Mouse (Mus musculus): Measurements from ENCODE around the gene Mipol1.

DNA sequence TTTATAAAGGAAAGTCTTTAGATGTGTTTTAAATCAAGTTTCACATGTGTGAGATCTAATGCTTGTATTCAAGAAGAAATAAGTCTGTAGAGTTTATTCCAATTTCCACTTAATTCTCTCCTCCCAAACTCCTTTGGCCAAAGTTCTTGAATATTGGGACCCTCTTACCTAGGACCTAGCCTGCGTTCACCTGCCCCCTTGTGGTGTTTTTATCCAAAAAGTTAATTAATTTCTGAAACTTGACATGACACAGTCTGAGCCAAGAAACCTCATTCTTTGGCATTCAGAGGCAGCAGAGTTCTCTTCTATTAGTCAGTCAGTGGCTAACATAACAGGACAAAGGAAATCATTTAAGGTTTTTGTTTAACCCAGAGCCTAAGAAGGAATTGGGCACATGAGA is 284.3 kb downstream of the Mipol1 start:
- TF ChIP-seq GATA1 (IDR thresholded peaks at IDR 0.05; ENCODE audit: borderline replicate concordance, low read length) (no peak), FLI1 (IDR thresholded peaks at IDR 0.05; ENCODE audit: low read length) (no peak)
